Mouse (Mus musculus) myocyte (in vitro differentiated cells): ENCODE data around the gene Ampd2.

Source experiments
- CEBPB ChIP-seq: IDR thresholded peaks from 2 replicates; pipeline ENCODE4 v1.6.1; 2011; ENCODE audit warnings: mild to moderate bottlenecking, moderate library complexity; ENCODE audit not compliant: poor library complexity, insufficient read depth, severe bottlenecking
- E2F4 ChIP-seq: IDR thresholded peaks from one replicate; pipeline ENCODE4 v1.6.1; 2011; ENCODE audit warnings: mild to moderate bottlenecking, control low read depth, moderate library complexity; ENCODE audit not compliant: insufficient read depth
- MYOG ChIP-seq, 3 experiments: IDR thresholded peaks; one replicate each; pipeline ENCODE4 v1.6.1; 2011; ENCODE audit warnings: control low read depth in 2 of 3, low read depth in 2 of 3, mild to moderate bottlenecking in 2 of 3; ENCODE audit not compliant: insufficient read length in 2 of 3, control insufficient read depth in 1 of 3, insufficient read depth in 1 of 3
- POLR2A ChIP-seq: IDR thresholded peaks from one replicate; pipeline ENCODE4 v1.6.1; 2011; ENCODE audit warnings: low read depth, mild to moderate bottlenecking, control low read depth, moderate library complexity; ENCODE audit not compliant: insufficient read length
- POLR2AphosphoS2 ChIP-seq: IDR thresholded peaks from one replicate; pipeline ENCODE4 v1.6.1; 2011; ENCODE audit warnings: low read depth, control low read depth; ENCODE audit not compliant: insufficient read length
- TCF12 ChIP-seq: IDR thresholded peaks from one replicate; pipeline ENCODE4 v1.6.1; 2011; ENCODE audit warnings: mild to moderate bottlenecking, control low read depth; ENCODE audit not compliant: poor library complexity, insufficient read depth, severe bottlenecking

DNA sequence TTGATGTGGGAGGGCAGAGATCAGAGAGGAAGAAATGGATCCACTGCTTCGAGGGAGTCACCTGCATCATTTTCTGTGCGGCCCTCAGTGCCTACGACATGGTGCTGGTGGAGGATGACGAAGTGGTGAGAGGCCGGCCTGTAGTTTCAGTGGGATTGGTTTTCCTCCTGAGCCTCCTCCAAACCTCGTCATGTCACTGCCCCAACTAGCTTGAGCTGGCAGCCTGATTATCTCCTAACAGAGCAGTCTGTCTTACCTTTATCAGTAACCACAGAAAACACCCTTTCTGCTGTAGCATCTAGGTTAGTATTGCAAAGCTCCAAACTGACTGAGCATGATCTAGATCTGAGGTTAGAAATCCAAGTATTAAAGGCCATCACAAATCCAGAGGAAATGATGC lies 11.9 kb upstream of the Ampd2 start:
- TF ChIP-seq POLR2A (no peak), POLR2AphosphoS2 (no peak), TCF12 (no peak), MYOG (IDR thresholded peaks at IDR 0.05; ENCODE audit: control insufficient read depth in 1 of 3, insufficient read depth in 1 of 3, insufficient read length in 2 of 3, low read depth in 2 of 3) (no peak), E2F4 (no peak), CEBPB (no peak)
